Mouse (Mus musculus): ENCODE data around the gene Klf6. TPM values are rescaled to one million over a fixed set of nuclear protein-coding genes. Genes with fewer than 3 reads are reported as not detected.

The Klf6 gene
- polyA plus RNA-seq, 1 experiment from 2014 or later, result 91.3 TPM

DNA sequence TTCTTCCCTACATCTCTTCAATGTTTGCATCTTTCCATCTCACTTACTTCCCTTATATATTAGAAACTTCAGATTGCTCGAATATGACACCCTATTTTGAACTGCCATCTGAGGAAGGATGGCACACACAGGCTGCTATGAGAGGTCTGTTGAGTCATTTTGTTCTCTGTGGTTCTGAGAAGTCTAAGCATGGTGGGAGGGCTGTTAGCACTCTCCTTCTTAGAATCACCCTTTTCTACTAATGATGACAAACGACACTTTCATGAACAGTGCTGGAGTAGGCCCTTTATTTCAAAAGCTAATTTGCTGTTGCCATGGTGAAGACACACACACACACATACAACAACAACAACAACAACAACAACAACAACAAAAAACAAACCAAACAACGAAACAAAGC lies 28.8 kb downstream of the Klf6 start:
- H3K27me3 ChIP-seq (replicated peaks; ENCODE audit: control insufficient read depth, insufficient read depth, low read length), result no peaks in the 10 kb centered on the region
- H3K27ac ChIP-seq (ENCODE audit: low read length), result no peak overlapping the region
- ATAC-seq, result no peak
- H3K4me2 ChIP-seq (ENCODE audit: low read length), result no peak overlapping the region
- whole genome bisulfite sequencing, result 63% methylated on average over 3 of the region's 3 CpGs
- H3K9ac ChIP-seq (replicated peaks; ENCODE audit: low read depth, low read length), result no peak overlapping the region
- no peaks in the 10 kb centered on the region for H3K36me3 ChIP-seq (ENCODE audit: control insufficient read depth, insufficient read depth)
- H3K4me1 ChIP-seq (replicated peaks; ENCODE audit: control insufficient read depth, insufficient read depth, low read length), result no peaks in the 10 kb centered on the region
- no peaks in the 10 kb centered on the region for H3K9me3 ChIP-seq (ENCODE audit: control insufficient read depth, low read length)
- no peak overlapping the region for H3K4me3 ChIP-seq (replicated peaks; ENCODE audit: low read length)

- no peak for ATAC-seq
Observed at GRCm38 (mm10) chr13:5892684-5893447, 31.6 kb downstream of the Klf6 start.

DNA sequence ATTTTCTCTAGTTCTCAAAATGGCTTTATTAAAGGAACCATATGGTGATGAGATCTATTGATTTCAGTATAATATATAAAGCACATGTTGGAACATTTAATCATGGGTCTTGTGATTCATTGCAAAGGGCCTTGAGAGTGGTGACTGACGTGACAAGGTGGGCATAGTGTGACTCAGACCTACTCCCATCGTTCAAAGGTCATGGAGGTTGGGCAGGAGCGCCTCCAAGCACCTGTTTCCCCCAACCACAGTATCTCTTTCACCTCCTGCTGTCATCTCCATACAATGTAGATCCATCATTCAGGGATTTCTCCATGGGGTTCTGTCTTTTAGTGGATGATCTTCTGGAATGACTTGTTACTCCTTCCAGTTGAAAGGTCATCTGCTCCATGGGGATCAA lies 33.6 kb downstream of the Klf6 start:
- Histone ChIP-seq H3K27ac (ENCODE audit: low read length) (no peak overlapping the region), H3K9me3 (ENCODE audit: control insufficient read depth, low read length) (no peaks in the 10 kb centered on the region), H3K4me3 (replicated peaks; ENCODE audit: low read length) (no peak overlapping the region), H3K27me3 (replicated peaks; ENCODE audit: control insufficient read depth, insufficient read depth, low read length) (no peaks in the 10 kb centered on the region), H3K4me1 (replicated peaks; ENCODE audit: control insufficient read depth, insufficient read depth, low read length) (no peaks in the 10 kb centered on the region), H3K36me3 (ENCODE audit: control insufficient read depth, insufficient read depth) (no peaks in the 10 kb centered on the region), H3K4me2 (ENCODE audit: low read length) (no peak overlapping the region), H3K9ac (replicated peaks; ENCODE audit: low read depth, low read length) (no peak overlapping the region)
- WGBS, result 81% methylated on average over 3 of the region's 3 CpGs
- ATAC-seq, result no peak

More at GRCm38 (mm10) chr13:5892684-5893447, 31.6 kb downstream of the Klf6 start:
- H3K4me1 ChIP-seq (replicated peaks; ENCODE audit: control insufficient read depth, insufficient read depth, low read length), result no peaks in the 10 kb centered on the region
- H3K9ac ChIP-seq (replicated peaks; ENCODE audit: low read depth, low read length), result no peak overlapping the region
- no peak overlapping the region for H3K4me3 ChIP-seq (replicated peaks; ENCODE audit: low read length)
- no peaks in the 10 kb centered on the region for H3K36me3 ChIP-seq (ENCODE audit: control insufficient read depth, insufficient read depth)
- H3K27ac ChIP-seq (ENCODE audit: low read length), result no peak overlapping the region
- WGBS, result 81% methylated on average over 9 of the region's 9 CpGs
- H3K27me3 ChIP-seq (replicated peaks; ENCODE audit: control insufficient read depth, insufficient read depth, low read length), result no peaks in the 10 kb centered on the region
- no peak overlapping the region for H3K4me2 ChIP-seq (ENCODE audit: low read length)
- no peaks in the 10 kb centered on the region for H3K9me3 ChIP-seq (ENCODE audit: control insufficient read depth, low read length)

- Histone ChIP-seq H3K36me3 (ENCODE audit: control insufficient read depth, insufficient read depth) (no peaks in the 10 kb centered on the region), H3K4me1 (replicated peaks; ENCODE audit: control insufficient read depth, insufficient read depth, low read length) (no peaks in the 10 kb centered on the region), H3K4me3 (replicated peaks; ENCODE audit: low read length) (no peak overlapping the region), H3K27me3 (replicated peaks; ENCODE audit: control insufficient read depth, insufficient read depth, low read length) (no peaks in the 10 kb centered on the region), H3K27ac (ENCODE audit: low read length) (no peak overlapping the region), H3K9me3 (ENCODE audit: control insufficient read depth, low read length) (no peaks in the 10 kb centered on the region), H3K9ac (replicated peaks; ENCODE audit: low read depth, low read length) (no peak overlapping the region), H3K4me2 (ENCODE audit: low read length) (no peak overlapping the region)
- 79% methylated on average over 3 of the region's 3 CpGs for WGBS
- ATAC-seq, result no peak
Observed at GRCm38 (mm10) chr13:5895851-5896250, 34.6 kb downstream of the Klf6 start.

GRCm38 (mm10) chr13:5897176-5897959 lies 36.1 kb downstream of the Klf6 start:
- H3K9me3 ChIP-seq (ENCODE audit: control insufficient read depth, low read length), result no peaks in the 10 kb centered on the region
- H3K27me3 ChIP-seq (replicated peaks; ENCODE audit: control insufficient read depth, insufficient read depth, low read length), result no peaks in the 10 kb centered on the region
- no peak for ATAC-seq
- WGBS, result 73% methylated on average over 14 of the region's 14 CpGs
- H3K9ac ChIP-seq (replicated peaks; ENCODE audit: low read depth, low read length), result no peak overlapping the region
- no peak overlapping the region for H3K4me3 ChIP-seq (replicated peaks; ENCODE audit: low read length)
- no peak overlapping the region for H3K27ac ChIP-seq (ENCODE audit: low read length)
- H3K4me1 ChIP-seq (replicated peaks; ENCODE audit: control insufficient read depth, insufficient read depth, low read length), result no peaks in the 10 kb centered on the region
- no peaks in the 10 kb centered on the region for H3K36me3 ChIP-seq (ENCODE audit: control insufficient read depth, insufficient read depth)
- H3K4me2 ChIP-seq (ENCODE audit: low read length), result no peak overlapping the region

GRCm38 (mm10) chr13:5899021-5899420 lies 37.7 kb downstream of the Klf6 start:
- Histone ChIP-seq H3K9me3 (ENCODE audit: control insufficient read depth, low read length) (no peaks in the 10 kb centered on the region), H3K4me2 (ENCODE audit: low read length) (no peak overlapping the region), H3K36me3 (ENCODE audit: control insufficient read depth, insufficient read depth) (no peaks in the 10 kb centered on the region), H3K27me3 (replicated peaks; ENCODE audit: control insufficient read depth, insufficient read depth, low read length) (no peaks in the 10 kb centered on the region), H3K9ac (replicated peaks; ENCODE audit: low read depth, low read length) (no peak overlapping the region), H3K4me3 (replicated peaks; ENCODE audit: low read length) (no peak overlapping the region), H3K4me1 (replicated peaks; ENCODE audit: control insufficient read depth, insufficient read depth, low read length) (no peaks in the 10 kb centered on the region), H3K27ac (ENCODE audit: low read length) (no peak overlapping the region)
- no peak for ATAC-seq
- 93% methylated on average over 1 of the region's 1 CpGs for WGBS

- Histone ChIP-seq H3K27ac (ENCODE audit: low read length) (no peak overlapping the region), H3K9me3 (ENCODE audit: control insufficient read depth, low read length) (no peaks in the 10 kb centered on the region), H3K27me3 (replicated peaks; ENCODE audit: control insufficient read depth, insufficient read depth, low read length) (no peaks in the 10 kb centered on the region), H3K4me1 (replicated peaks; ENCODE audit: control insufficient read depth, insufficient read depth, low read length) (no peaks in the 10 kb centered on the region), H3K9ac (replicated peaks; ENCODE audit: low read depth, low read length) (no peak overlapping the region), H3K4me3 (replicated peaks; ENCODE audit: low read length) (no peak overlapping the region), H3K36me3 (ENCODE audit: control insufficient read depth, insufficient read depth) (no peaks in the 10 kb centered on the region), H3K4me2 (ENCODE audit: low read length) (no peak overlapping the region)
- no peak for ATAC-seq
- WGBS, result 17% methylated on average over 3 of the region's 3 CpGs
Observed at GRCm38 (mm10) chr13:5899641-5900040, 38.4 kb downstream of the Klf6 start.

GRCm38 (mm10) chr13:5913201-5913600 lies 51.9 kb downstream of the Klf6 start:
- H3K9ac ChIP-seq (replicated peaks; ENCODE audit: low read depth, low read length), result no peak overlapping the region
- WGBS, result 72% methylated on average over 3 of the region's 3 CpGs
- H3K4me1 ChIP-seq (replicated peaks; ENCODE audit: control insufficient read depth, insufficient read depth, low read length), result no peaks in the 10 kb centered on the region
- no peak overlapping the region for H3K27ac ChIP-seq (ENCODE audit: low read length)
- H3K36me3 ChIP-seq (ENCODE audit: control insufficient read depth, insufficient read depth), result no peaks in the 10 kb centered on the region
- H3K4me2 ChIP-seq (ENCODE audit: low read length), result no peak overlapping the region
- ATAC-seq, result no peak
- no peak overlapping the region for H3K4me3 ChIP-seq (replicated peaks; ENCODE audit: low read length)
- H3K27me3 ChIP-seq (replicated peaks; ENCODE audit: control insufficient read depth, insufficient read depth, low read length), result no peaks in the 10 kb centered on the region
- no peaks in the 10 kb centered on the region for H3K9me3 ChIP-seq (ENCODE audit: control insufficient read depth, low read length)

- Histone ChIP-seq H3K4me1 (replicated peaks; ENCODE audit: control insufficient read depth, insufficient read depth, low read length) (no peaks in the 10 kb centered on the region), H3K36me3 (ENCODE audit: control insufficient read depth, insufficient read depth) (no peaks in the 10 kb centered on the region), H3K27ac (ENCODE audit: low read length) (no peak overlapping the region), H3K9me3 (ENCODE audit: control insufficient read depth, low read length) (no peaks in the 10 kb centered on the region), H3K4me2 (ENCODE audit: low read length) (no peak overlapping the region), H3K9ac (replicated peaks; ENCODE audit: low read depth, low read length) (no peak overlapping the region), H3K27me3 (replicated peaks; ENCODE audit: control insufficient read depth, insufficient read depth, low read length) (no peaks in the 10 kb centered on the region), H3K4me3 (replicated peaks; ENCODE audit: low read length) (no peak overlapping the region)
- ATAC-seq, result no peak
Observed at GRCm38 (mm10) chr13:5917360-5917759, 56.1 kb downstream of the Klf6 start.
